Mouse (Mus musculus): ENCODE measurements around the gene Bcl9. TPM values are rescaled to one million over a fixed set of nuclear protein-coding genes. Genes with fewer than 3 reads are reported as not detected.

Gene Bcl9
- polyA plus RNA-seq, 1 experiment = 9.1 TPM

GRCm38 (mm10) chr3:97178885-97179284 is 118.8 kb downstream of the Bcl9 start:
- no peaks in the 10 kb centered on the region for H3K36me3 ChIP-seq (ENCODE audit: control insufficient read depth, insufficient read depth, low read length)
- TF ChIP-seq CTCF (IDR thresholded peaks at IDR 0.05; ENCODE audit: control insufficient read depth, insufficient read depth, insufficient replicate concordance, low read depth, low read length) = no peak
- TF ChIP-seq POLR2A (IDR thresholded peaks at IDR 0.05; ENCODE audit: control insufficient read depth, low read depth, low read length) = no peak
- H3K4me1 ChIP-seq (ENCODE audit: control insufficient read depth, insufficient read depth, low read length) = no peaks in the 10 kb centered on the region
- no peak overlapping the region for H3K27ac ChIP-seq (ENCODE audit: control insufficient read depth, insufficient read depth, low read depth, low read length)
- H3K4me3 ChIP-seq (ENCODE audit: control insufficient read depth, low read depth, low read length) = no peak overlapping the region
- H3K27me3 ChIP-seq (ENCODE audit: control insufficient read depth, insufficient read depth, low read length) = no peaks in the 10 kb centered on the region

GRCm38 (mm10) chr3:97172632-97173031 is 125.1 kb downstream of the Bcl9 start:
- Histone ChIP-seq H3K36me3 (ENCODE audit: control insufficient read depth, insufficient read depth, low read length) (no peaks in the 10 kb centered on the region), H3K27ac (ENCODE audit: control insufficient read depth, insufficient read depth, low read depth, low read length) (no peak overlapping the region), H3K4me1 (ENCODE audit: control insufficient read depth, insufficient read depth, low read length) (no peaks in the 10 kb centered on the region), H3K4me3 (ENCODE audit: control insufficient read depth, low read depth, low read length) (no peak overlapping the region), H3K27me3 (ENCODE audit: control insufficient read depth, insufficient read depth, low read length) (no peaks in the 10 kb centered on the region)
- TF ChIP-seq POLR2A (IDR thresholded peaks at IDR 0.05; ENCODE audit: control insufficient read depth, low read depth, low read length) (no peak), CTCF (IDR thresholded peaks at IDR 0.05; ENCODE audit: control insufficient read depth, insufficient read depth, insufficient replicate concordance, low read depth, low read length) (no peak)

GRCm38 (mm10) chr3:97172231-97172630 is 125.5 kb downstream of the Bcl9 start:
- Histone ChIP-seq H3K4me3 (ENCODE audit: control insufficient read depth, low read depth, low read length) (no peak overlapping the region), H3K36me3 (ENCODE audit: control insufficient read depth, insufficient read depth, low read length) (no peaks in the 10 kb centered on the region), H3K4me1 (ENCODE audit: control insufficient read depth, insufficient read depth, low read length) (no peaks in the 10 kb centered on the region), H3K27me3 (ENCODE audit: control insufficient read depth, insufficient read depth, low read length) (no peaks in the 10 kb centered on the region), H3K27ac (ENCODE audit: control insufficient read depth, insufficient read depth, low read depth, low read length) (no peak overlapping the region)
- TF ChIP-seq CTCF (IDR thresholded peaks at IDR 0.05; ENCODE audit: control insufficient read depth, insufficient read depth, insufficient replicate concordance, low read depth, low read length) (no peak), POLR2A (IDR thresholded peaks at IDR 0.05; ENCODE audit: control insufficient read depth, low read depth, low read length) (no peak)

GRCm38 (mm10) chr3:97171531-97171930 is 126.2 kb downstream of the Bcl9 start:
- no peaks in the 10 kb centered on the region for H3K27me3 ChIP-seq (ENCODE audit: control insufficient read depth, insufficient read depth, low read length)
- H3K36me3 ChIP-seq (ENCODE audit: control insufficient read depth, insufficient read depth, low read length) = no peaks in the 10 kb centered on the region
- no peak overlapping the region for H3K4me3 ChIP-seq (ENCODE audit: control insufficient read depth, low read depth, low read length)
- H3K4me1 ChIP-seq (ENCODE audit: control insufficient read depth, insufficient read depth, low read length) = no peaks in the 10 kb centered on the region; the same call in 1 of the 2 replicates
- no peak overlapping the region for H3K27ac ChIP-seq (ENCODE audit: control insufficient read depth, insufficient read depth, low read depth, low read length)
- TF ChIP-seq POLR2A (IDR thresholded peaks at IDR 0.05; ENCODE audit: control insufficient read depth, low read depth, low read length) (no peak), CTCF (IDR thresholded peaks at IDR 0.05; ENCODE audit: control insufficient read depth, insufficient read depth, insufficient replicate concordance, low read depth, low read length) (no peak)

- Histone ChIP-seq H3K4me1 (ENCODE audit: control insufficient read depth, insufficient read depth, low read length) (no peaks in the 10 kb centered on the region; the same call in 1 of the 2 replicates), H3K27ac (ENCODE audit: control insufficient read depth, insufficient read depth, low read depth, low read length) (no peak overlapping the region), H3K36me3 (ENCODE audit: control insufficient read depth, insufficient read depth, low read length) (no peaks in the 10 kb centered on the region), H3K27me3 (ENCODE audit: control insufficient read depth, insufficient read depth, low read length) (no peaks in the 10 kb centered on the region), H3K4me3 (ENCODE audit: control insufficient read depth, low read depth, low read length) (no peak overlapping the region)
- no peak for TF ChIP-seq POLR2A (IDR thresholded peaks at IDR 0.05; ENCODE audit: control insufficient read depth, low read depth, low read length)
- no peak for TF ChIP-seq CTCF (IDR thresholded peaks at IDR 0.05; ENCODE audit: control insufficient read depth, insufficient read depth, insufficient replicate concordance, low read depth, low read length)
Measured at GRCm38 (mm10) chr3:97167126-97167525, 130.6 kb downstream of the Bcl9 start.

GRCm38 (mm10) chr3:97164477-97164876 is 133.2 kb downstream of the Bcl9 start:
- TF ChIP-seq CTCF (IDR thresholded peaks at IDR 0.05; ENCODE audit: control insufficient read depth, insufficient read depth, insufficient replicate concordance, low read depth, low read length) = no peak
- no peak for TF ChIP-seq POLR2A (IDR thresholded peaks at IDR 0.05; ENCODE audit: control insufficient read depth, low read depth, low read length)
- Histone ChIP-seq H3K27me3 (ENCODE audit: control insufficient read depth, insufficient read depth, low read length) (no peaks in the 10 kb centered on the region), H3K4me1 (ENCODE audit: control insufficient read depth, insufficient read depth, low read length) (no peaks in the 10 kb centered on the region; the same call in 1 of the 2 replicates), H3K4me3 (ENCODE audit: control insufficient read depth, low read depth, low read length) (no peak overlapping the region), H3K27ac (ENCODE audit: control insufficient read depth, insufficient read depth, low read depth, low read length) (no peak overlapping the region), H3K36me3 (ENCODE audit: control insufficient read depth, insufficient read depth, low read length) (no peaks in the 10 kb centered on the region)

- peaks cover 3% of the 10 kb centered on the region; the same call in 1 of the 2 replicates for H3K4me1 ChIP-seq (ENCODE audit: control insufficient read depth, insufficient read depth, low read length)
- TF ChIP-seq POLR2A (IDR thresholded peaks at IDR 0.05; ENCODE audit: control insufficient read depth, low read depth, low read length) (no peak), CTCF (IDR thresholded peaks at IDR 0.05; ENCODE audit: control insufficient read depth, insufficient read depth, insufficient replicate concordance, low read depth, low read length) (no peak)
- no peaks in the 10 kb centered on the region for H3K27me3 ChIP-seq (ENCODE audit: control insufficient read depth, insufficient read depth, low read length)
- H3K36me3 ChIP-seq (ENCODE audit: control insufficient read depth, insufficient read depth, low read length) = no peaks in the 10 kb centered on the region
- H3K27ac ChIP-seq (ENCODE audit: control insufficient read depth, insufficient read depth, low read depth, low read length) = no peak overlapping the region
- no peak overlapping the region for H3K4me3 ChIP-seq (ENCODE audit: control insufficient read depth, low read depth, low read length)
Measured at GRCm38 (mm10) chr3:97161773-97162172, 135.9 kb downstream of the Bcl9 start.

GRCm38 (mm10) chr3:97160908-97161307 is 136.8 kb downstream of the Bcl9 start:
- H3K4me1 ChIP-seq (ENCODE audit: control insufficient read depth, insufficient read depth, low read length) = peaks cover 3% of the 10 kb centered on the region; the same call in 1 of the 2 replicates
- TF ChIP-seq POLR2A (IDR thresholded peaks at IDR 0.05; ENCODE audit: control insufficient read depth, low read depth, low read length) (no peak), CTCF (IDR thresholded peaks at IDR 0.05; ENCODE audit: control insufficient read depth, insufficient read depth, insufficient replicate concordance, low read depth, low read length) (no peak)
- H3K4me3 ChIP-seq (ENCODE audit: control insufficient read depth, low read depth, low read length) = no peak overlapping the region
- no peaks in the 10 kb centered on the region for H3K27me3 ChIP-seq (ENCODE audit: control insufficient read depth, insufficient read depth, low read length)
- H3K27ac ChIP-seq (ENCODE audit: control insufficient read depth, insufficient read depth, low read depth, low read length) = no peak overlapping the region
- no peaks in the 10 kb centered on the region for H3K36me3 ChIP-seq (ENCODE audit: control insufficient read depth, insufficient read depth, low read length)
